Comparison of ENCODE assay signal across 8 mouse cellular contexts in genomic region chr19:45216240-45216639, GRCm38 (mm10). TPM values are rescaled to one million over a fixed set of nuclear protein-coding genes. Genes with fewer than 3 reads are reported as not detected.
DNase-seq lines count a peak whose midpoint lies in the region; ATAC-seq and TF ChIP-seq lines count a peak whose summit lies in the region.

No protein-coding gene starts in this region.

- 7% methylated on average over 9 of the region's 9 CpGs for WGBS in liver, adult 2 months
- 3% methylated on average over 9 of the region's 9 CpGs for WGBS in liver, embryonic 11.5 days
- WGBS in kidney, embryonic 16.5 days, result 3% methylated on average over 9 of the region's 9 CpGs
- WGBS in neural tube, embryonic 13.5 days, result 4% methylated on average over 9 of the region's 9 CpGs

- intact Hi-C loops in left cerebral cortex, postnatal 4 days (cut with DNase I), result no loop called here

- peak; percentile 70 for DNase-seq in CD4-positive, CD25-positive, alpha-beta regulatory T cell, adult 2 months (ENCODE audit: low read depth, low spot score)
- DNase-seq in liver, adult 2 months (ENCODE audit: extremely low read depth, low read depth, low spot score), result peak; percentile 24
- no peak for DNase-seq in liver, embryonic 11.5 days (ENCODE audit: low spot score)
- peak; percentile 48 for DNase-seq in c-Kit-positive CD71-positive TER-119-positive erythroid progenitor cells, embryonic 14.5 days (ENCODE audit: low spot score)
- DNase-seq in left cerebral cortex, postnatal 4 days, result no peak

- no peak for ATAC-seq in CD4-positive, CD25-positive, alpha-beta regulatory T cell, adult 4 months
- ATAC-seq in liver, embryonic 11.5 days (replicated peaks; ENCODE audit: low FRiP score), result no peak
- ATAC-seq in kidney, embryonic 16.5 days (ENCODE audit: low FRiP score, low TSS enrichment), result peak; percentile 49; the same call in 1 of the 2 replicates
- ATAC-seq in neural tube, embryonic 13.5 days (ENCODE audit: low read depth), result 0 out of 2 replicates have a peak, but pooled peaks have one; percentile 40

- no peaks in the 10 kb centered on the region for H3K79me2 ChIP-seq in liver, adult 2 months (ENCODE audit: control insufficient read depth, insufficient read depth, low read length)

- no peaks in the 10 kb centered on the region for H3K9me3 ChIP-seq in liver, embryonic 11.5 days (ENCODE audit: control insufficient read depth, low read length)
- no peaks in the 10 kb centered on the region for H3K9me3 ChIP-seq in kidney, embryonic 16.5 days (ENCODE audit: low read length)
- no peaks in the 10 kb centered on the region for H3K9me3 ChIP-seq in neural tube, embryonic 13.5 days

- H3K27ac ChIP-seq in liver, adult 2 months (replicated peaks; ENCODE audit: insufficient read depth, low read depth, low read length), result no peak overlapping the region
- no peak overlapping the region for H3K27ac ChIP-seq in liver, embryonic 11.5 days (ENCODE audit: low read depth, low read length)
- no peak overlapping the region for H3K27ac ChIP-seq in kidney, embryonic 16.5 days (ENCODE audit: low read length)
- H3K27ac ChIP-seq in neural tube, embryonic 13.5 days (replicated peaks), result no peak overlapping the region

- no peaks in the 10 kb centered on the region; the same call in 1 of the 2 replicates for H3K4me1 ChIP-seq in liver, adult 2 months (ENCODE audit: control insufficient read depth, insufficient read depth, low read length)
- H3K4me1 ChIP-seq in liver, embryonic 11.5 days (replicated peaks; ENCODE audit: control insufficient read depth, insufficient read depth, low read length), result peaks cover under 1% of the 10 kb centered on the region; the same call in 1 of the 2 replicates
- H3K4me1 ChIP-seq in kidney, embryonic 16.5 days (ENCODE audit: insufficient read depth, low read length), result peaks cover 6% of the 10 kb centered on the region
- H3K4me1 ChIP-seq in neural tube, embryonic 13.5 days (replicated peaks), result peaks cover 5% of the 10 kb centered on the region

- H3K4me2 ChIP-seq in liver, embryonic 11.5 days, result no peak overlapping the region
- no peak overlapping the region for H3K4me2 ChIP-seq in kidney, embryonic 16.5 days (replicated peaks; ENCODE audit: low read depth, low read length)
- no peak overlapping the region for H3K4me2 ChIP-seq in neural tube, embryonic 13.5 days

- no peaks in the 10 kb centered on the region for H3K27me3 ChIP-seq in liver, adult 2 months (ENCODE audit: control insufficient read depth, insufficient read depth, low read length)
- peaks cover 22% of the 10 kb centered on the region for H3K27me3 ChIP-seq in liver, embryonic 11.5 days (replicated peaks; ENCODE audit: control insufficient read depth, insufficient read depth, low read length)
- peaks cover 16% of the 10 kb centered on the region for H3K27me3 ChIP-seq in kidney, embryonic 16.5 days (ENCODE audit: insufficient read depth, low read length)
- H3K27me3 ChIP-seq in neural tube, embryonic 13.5 days, result peaks cover 24% of the 10 kb centered on the region

- H3K9ac ChIP-seq in liver, adult 2 months (ENCODE audit: low read depth, low read length), result no peak overlapping the region
- H3K9ac ChIP-seq in liver, embryonic 11.5 days (ENCODE audit: low read depth, low read length), result no peak overlapping the region
- H3K9ac ChIP-seq in kidney, embryonic 16.5 days (replicated peaks; ENCODE audit: low read length), result no peak overlapping the region
- no peak overlapping the region for H3K9ac ChIP-seq in neural tube, embryonic 13.5 days

- TF ChIP-seq POLR2A in liver, adult 2 months (IDR thresholded peaks at IDR 0.05; ENCODE audit: extremely low read depth, insufficient read depth, low read length), result no peak

- no peak overlapping the region for H3K4me3 ChIP-seq in liver, adult 2 months (ENCODE audit: insufficient read depth, low read depth, low read length)
- H3K4me3 ChIP-seq in liver, embryonic 11.5 days (ENCODE audit: low read depth, low read length), result no peak overlapping the region
- no peak overlapping the region for H3K4me3 ChIP-seq in kidney, embryonic 16.5 days (ENCODE audit: low read length)
- H3K4me3 ChIP-seq in neural tube, embryonic 13.5 days, result no peak overlapping the region

- no peaks in the 10 kb centered on the region for H3K36me3 ChIP-seq in liver, adult 2 months (ENCODE audit: control insufficient read depth, insufficient read depth, low read length)
- no peaks in the 10 kb centered on the region for H3K36me3 ChIP-seq in liver, embryonic 11.5 days (ENCODE audit: control insufficient read depth, insufficient read depth, low read length)
- H3K36me3 ChIP-seq in kidney, embryonic 16.5 days (ENCODE audit: insufficient read depth, low read length), result no peaks in the 10 kb centered on the region
- H3K36me3 ChIP-seq in neural tube, embryonic 13.5 days, result no peaks in the 10 kb centered on the region

- TF ChIP-seq CTCF in liver, adult 2 months (IDR thresholded peaks at IDR 0.05; ENCODE audit: low read depth, low read length), result peak; percentile 78

RNA-seq across cellular contexts. Expression of gene Lbx1, which starts 19.4 kb away (rescaled TPM):
- polyA plus RNA-seq in CD4-positive, CD25-positive, alpha-beta regulatory T cell, adult 4 months (2017; shearing (Covaris generic)), result not detected
- total RNA-seq in liver, adult 2 months (2014; rRNA removed), result under 0.01 TPM in 1 of 2 replicates, not detected in the other
- polyA plus RNA-seq in liver, adult 2 months (2012; rRNA removed), result not detected in 2 replicates
- 0.14 and 0.58 TPM in 2 replicates for polyA plus RNA-seq in liver, embryonic 11.5 days (2014; fragmentation: Nextera tagmentation; extraction: Ambion mirVana)
- polyA plus RNA-seq in kidney, embryonic 16.5 days (2015; fragmentation: Nextera tagmentation; extraction: Ambion mirVana), result not detected in 2 replicates
- 16.0 and 16.9 TPM in 2 replicates for polyA plus RNA-seq in neural tube, embryonic 13.5 days (2015; fragmentation: Nextera tagmentation; extraction: Ambion mirVana)
- not detected for total RNA-seq in left cerebral cortex, postnatal 4 days (2021)

Comparison
In these comparisons a context has a peak if more than half of its experiments do, and no peak if none do; other contexts are left out.
1. DNase-seq: peak in CD4-positive, CD25-positive, alpha-beta regulatory T cell, adult 2 months (single experiment), liver, adult 2 months (single experiment) and c-Kit-positive CD71-positive TER-119-positive erythroid progenitor cells, embryonic 14.5 days (single experiment); none in liver, embryonic 11.5 days (single experiment) and left cerebral cortex, postnatal 4 days (single experiment).
2. ATAC-seq: peak in kidney, embryonic 16.5 days (single experiment) and neural tube, embryonic 13.5 days (single experiment); none in CD4-positive, CD25-positive, alpha-beta regulatory T cell, adult 4 months (single experiment) and liver, embryonic 11.5 days (single experiment).
3. RNA of gene Lbx1, which starts 19.4 kb away (polyA plus RNA-seq): 16.0 to 16.9 TPM in neural tube, embryonic 13.5 days; 0.14 to 0.58 TPM in liver, embryonic 11.5 days, not detected in kidney, embryonic 16.5 days, not detected in CD4-positive, CD25-positive, alpha-beta regulatory T cell, adult 4 months and not detected in liver, adult 2 months; every median in the first group is over 10 times any median in the second.